Mouse (Mus musculus) cortical plate, adult 2 months (tissue): ENCODE data around the gene Ptcra.

Source experiments
- CTCF ChIP-seq: fragments of 200-500 bp; IDR thresholded peaks from 2 replicates; pipeline ENCODE4 v1.5.1; 2011; ENCODE audit warnings: mild to moderate bottlenecking, control low read depth, low read length; ENCODE audit not compliant: insufficient read depth; ENCODE audit errors: extremely low read depth
- POLR2A ChIP-seq: fragments of 200-500 bp; IDR thresholded peaks from 2 replicates; pipeline ENCODE4 v1.6.1; 2011; ENCODE audit warnings: mild to moderate bottlenecking, low read length, control low read depth; ENCODE audit not compliant: insufficient read depth; ENCODE audit errors: extremely low read depth

- TF ChIP-seq POLR2A (no peak), CTCF (no peak)
Measured at GRCm38 (mm10) chr17:46792963-46793362, 29.5 kb upstream of the Ptcra start.
